Mouse (Mus musculus) bone marrow, adult 2 months (tissue): ENCODE results near the gene Lpxn. TPM values are rescaled to one million over a fixed set of nuclear protein-coding genes. Genes with fewer than 3 reads are reported as not detected.

Source experiments
- H3K27ac ChIP-seq: fragments of 200-500 bp; 2 replicates; pipeline ENCODE4 v1.5.1; 2012; ENCODE audit warnings: low read depth, mild to moderate bottlenecking, control low read depth, inconsistent platforms, low read length; ENCODE audit not compliant: control insufficient read depth, poor library complexity, insufficient read depth
- H3K4me1 ChIP-seq: fragments of 200-500 bp; 2 replicates; pipeline ENCODE4 v1.6.1; 2011; ENCODE audit warnings: low read length; ENCODE audit not compliant: control insufficient read depth, insufficient read depth
- H3K4me3 ChIP-seq: fragments of 200-500 bp; replicated peaks from 2 replicates; pipeline ENCODE3; 2011; ENCODE audit warnings: mild to moderate bottlenecking, low read depth, low read length, control low read depth; ENCODE audit not compliant: control insufficient read depth
- CTCF ChIP-seq: fragments of 200-500 bp; IDR thresholded peaks from 2 replicates; pipeline ENCODE4 v1.5.1; 2011; ENCODE audit warnings: low read length, control low read depth; ENCODE audit not compliant: control insufficient read depth, insufficient read depth
- POLR2A ChIP-seq: fragments of 200-500 bp; IDR thresholded peaks from 2 replicates; pipeline ENCODE4 v1.6.1; 2011; ENCODE audit warnings: low read depth, mild to moderate bottlenecking, control low read depth, low read length, borderline replicate concordance; ENCODE audit not compliant: control insufficient read depth
- WGBS: fragments of 180-500 bp; shearing (Covaris S2); methylation state at CpG from one replicate; pipeline ENCODE4 v1.1.7; 2018; 5-methylcytosine and 5-hydroxymethylcytosine counted together
- polyA plus RNA-seq: library from polyadenylated mRNA; stranded (reverse); fragments of >200 nt; gene quantifications from 2 replicates; pipeline ENCODE4 v1.2.4, GENCODE M21; 2011; ENCODE audit warnings: low replicate concordance; ENCODE audit not compliant: missing spikeins, insufficient read depth, insufficient read length

Lpxn gene
- polyA plus RNA-seq, 1 experiment: 12.3 TPM

DNA sequence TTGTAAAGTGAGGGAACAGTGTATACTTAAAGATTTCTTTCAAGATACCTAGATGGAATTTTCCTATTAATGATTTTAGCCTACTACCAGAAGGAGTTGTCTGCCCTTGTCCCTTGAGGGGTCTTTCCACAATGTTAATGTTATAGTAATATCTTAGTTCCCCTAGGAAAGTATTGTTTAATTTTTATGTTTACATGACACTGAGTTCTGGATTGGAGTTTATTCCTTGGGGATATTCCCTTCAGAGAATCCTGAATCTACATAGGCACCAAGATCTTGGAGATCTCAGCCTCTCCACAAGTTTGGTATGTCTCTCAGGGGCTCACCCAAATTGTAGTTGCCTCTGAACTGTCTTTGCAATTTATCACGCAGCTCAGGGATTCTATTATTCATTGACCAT is 61.0 kb downstream of the Lpxn start, which contains the start of gene Olfr1444:
TSS of gene Olfr1444 (plus strand) at position 301 of the 400 bp plus-strand sequence.
- Histone ChIP-seq H3K4me1 (no peaks in the 10 kb centered on the region), H3K27ac (no peak within 1 kb of the TSS), H3K4me3 (no peak within 1 kb of the TSS)
- no peak for TF ChIP-seq CTCF
- no peak for TF ChIP-seq POLR2A
- 54% methylated on average over 1 of the region's 1 CpGs for WGBS

Other genes with a start within 250 kb of the Lpxn start
- 1.3 TPM in 1 of 2 replicates, not detected in the other for gene Gm4952, start 196.2 kb upstream of the Lpxn start, polyA plus RNA-seq
- gene Glyat, start 162.9 kb upstream of the Lpxn start, polyA plus RNA-seq: 0.45 and 2.5 TPM in 2 replicates
- not detected in 2 replicates for gene Olfr1442, start 125.8 kb upstream of the Lpxn start, polyA plus RNA-seq
- gene Olfr1443, start 118.1 kb upstream of the Lpxn start, polyA plus RNA-seq: not detected in 2 replicates
- gene Keg1, start 100.4 kb upstream of the Lpxn start, polyA plus RNA-seq: 9.3 TPM in 1 of 2 replicates, not detected in the other
- gene Cntf, start 30.6 kb upstream of the Lpxn start, polyA plus RNA-seq: 1.8 and 2.0 TPM in 2 replicates
- 45.6 and 46.7 TPM in 2 replicates for gene Zfp91, start 67 bp upstream of the Lpxn start, polyA plus RNA-seq
- 2.2 and 4.3 TPM in 2 replicates for gene Gm5244, start 50.5 kb downstream of the Lpxn start, polyA plus RNA-seq
- not detected in 2 replicates for gene Olfr1444, start 61.1 kb downstream of the Lpxn start, polyA plus RNA-seq
- not detected in 2 replicates for gene Olfr1445, start 87.7 kb downstream of the Lpxn start, polyA plus RNA-seq
- gene Olfr1446, start 97.3 kb downstream of the Lpxn start, polyA plus RNA-seq: not detected in 2 replicates
- gene Olfr1447, start 107.5 kb downstream of the Lpxn start, polyA plus RNA-seq: not detected in 2 replicates
- gene Olfr1448, start 128.2 kb downstream of the Lpxn start, polyA plus RNA-seq: not detected in 2 replicates
- not detected in 2 replicates for gene Olfr1449, start 134.6 kb downstream of the Lpxn start, polyA plus RNA-seq
- not detected in 2 replicates for gene Olfr1450, start 154.1 kb downstream of the Lpxn start, polyA plus RNA-seq
- not detected in 2 replicates for gene Olfr1451, start 198.8 kb downstream of the Lpxn start, polyA plus RNA-seq
- gene Olfr1453, start 232.1 kb downstream of the Lpxn start, polyA plus RNA-seq: not detected in 2 replicates